In genomic region chr5:36166346-36167013, GRCm38 (mm10) we compare ENCODE assay signal across 23 mouse cellular contexts. TPM values are rescaled to one million over a fixed set of nuclear protein-coding genes. Genes with fewer than 3 reads are reported as not detected.
DNase-seq lines count a peak whose midpoint lies in the region; ATAC-seq and TF ChIP-seq lines count a peak whose summit lies in the region.
"Had no signal": no experiment of that assay in that cellular context is flagged by ENCODE, and none has a peak within 500 bp of the region (broad histone marks: within the 10 kb centered on the region; RNA-seq: fewer than 3 reads in every experiment).

No protein-coding gene starts in this region.

- no peaks in the 10 kb centered on the region for H3K27me3 ChIP-seq in limb, embryonic 11.5 days (ENCODE audit: control insufficient read depth, insufficient read depth, low read length)
- no peaks in the 10 kb centered on the region for H3K27me3 ChIP-seq in limb, embryonic 10.5 days (ENCODE audit: low read depth, poor library complexity, severe bottlenecking)
- no peaks in the 10 kb centered on the region for H3K27me3 ChIP-seq in forebrain, postnatal 0 days (ENCODE audit: insufficient read depth, low read length)
- no peaks in the 10 kb centered on the region for H3K27me3 ChIP-seq in midbrain, embryonic 11.5 days (ENCODE audit: control insufficient read depth, insufficient read depth, low read length)
- H3K27me3 ChIP-seq in neural tube, embryonic 14.5 days (ENCODE audit: control insufficient read depth, insufficient read depth, low read length) = no peaks in the 10 kb centered on the region
- H3K27me3 ChIP-seq: Patski had no signal

- ATAC-seq in limb, embryonic 11.5 days (ENCODE audit: insufficient number of reproducible peaks, low FRiP score, low TSS enrichment, low read depth) = 0 out of 2 replicates have a peak, but pooled peaks have one; percentile 4
- peak; percentile 52 for ATAC-seq in forebrain, postnatal 0 days
- peak; percentile 51 for ATAC-seq in midbrain, embryonic 11.5 days (ENCODE audit: low FRiP score)
- 0 out of 2 replicates have a peak, but pooled peaks have one; percentile 31 for ATAC-seq in neural tube, embryonic 14.5 days (ENCODE audit: low read depth)
- ATAC-seq: Patski had no signal

- H3K4me1 ChIP-seq in limb, embryonic 11.5 days (ENCODE audit: control insufficient read depth, insufficient read depth, low read length) = peaks cover 5% of the 10 kb centered on the region; the same call in 1 of the 2 replicates
- peaks cover 17% of the 10 kb centered on the region for H3K4me1 ChIP-seq in limb, embryonic 10.5 days
- H3K4me1 ChIP-seq in forebrain, postnatal 0 days (ENCODE audit: insufficient read depth) = 0 out of 2 replicates have a peak, but pooled peaks cover 4% of the 10 kb centered on the region
- H3K4me1 ChIP-seq in midbrain, embryonic 11.5 days (ENCODE audit: control insufficient read depth, insufficient read depth, low read length) = peaks cover 6% of the 10 kb centered on the region
- H3K4me1 ChIP-seq in neural tube, embryonic 14.5 days (ENCODE audit: control insufficient read depth, insufficient read depth, low read length) = peaks cover 15% of the 10 kb centered on the region

- no peaks in the 10 kb centered on the region for H3K36me3 ChIP-seq in limb, embryonic 11.5 days (ENCODE audit: control insufficient read depth, insufficient read depth, low read length)
- no peaks in the 10 kb centered on the region for H3K36me3 ChIP-seq in limb, embryonic 10.5 days
- no peaks in the 10 kb centered on the region for H3K36me3 ChIP-seq in forebrain, postnatal 0 days (ENCODE audit: insufficient read depth)
- H3K36me3 ChIP-seq in midbrain, embryonic 11.5 days (ENCODE audit: control insufficient read depth, insufficient read depth, low read length) = no peaks in the 10 kb centered on the region
- H3K36me3 ChIP-seq in neural tube, embryonic 14.5 days (ENCODE audit: control insufficient read depth, insufficient read depth, low read length) = no peaks in the 10 kb centered on the region

- 80% methylated on average over 6 of the region's 6 CpGs for WGBS in limb, embryonic 11.5 days
- WGBS in limb, embryonic 10.5 days = 80% methylated on average over 6 of the region's 6 CpGs
- 72% methylated on average over 6 of the region's 6 CpGs for WGBS in forebrain, postnatal 0 days
- 79% methylated on average over 6 of the region's 6 CpGs for WGBS in midbrain, embryonic 11.5 days
- WGBS in neural tube, embryonic 14.5 days = 62% methylated on average over 6 of the region's 6 CpGs

- no peak overlapping the region for H3K9ac ChIP-seq in limb, embryonic 11.5 days (ENCODE audit: low read length)
- no peak overlapping the region for H3K9ac ChIP-seq in forebrain, postnatal 0 days
- no peak overlapping the region for H3K9ac ChIP-seq in midbrain, embryonic 11.5 days (ENCODE audit: low read length)
- no peak overlapping the region for H3K9ac ChIP-seq in neural tube, embryonic 14.5 days (replicated peaks; ENCODE audit: low read depth, low read length)

- H3K4me3 ChIP-seq in limb, embryonic 11.5 days (ENCODE audit: low read depth, low read length) = no peak overlapping the region
- H3K4me3 ChIP-seq in limb, embryonic 10.5 days = no peak overlapping the region
- H3K4me3 ChIP-seq in forebrain, postnatal 0 days (ENCODE audit: low read depth, low read length) = no peak overlapping the region
- no peak overlapping the region for H3K4me3 ChIP-seq in midbrain, embryonic 11.5 days (ENCODE audit: low read depth, low read length)
- no peak overlapping the region for H3K4me3 ChIP-seq in neural tube, embryonic 14.5 days (ENCODE audit: low read depth, low read length)

- H3K4me2 ChIP-seq in limb, embryonic 11.5 days (ENCODE audit: low read depth, severe bottlenecking) = no peak overlapping the region
- no peak overlapping the region for H3K4me2 ChIP-seq in forebrain, postnatal 0 days (ENCODE audit: low read depth)
- H3K4me2 ChIP-seq in midbrain, embryonic 11.5 days = no peak overlapping the region
- H3K4me2 ChIP-seq in neural tube, embryonic 14.5 days (ENCODE audit: low read depth, low read length) = no peak overlapping the region

- H3K27ac ChIP-seq in limb, embryonic 11.5 days (replicated peaks; ENCODE audit: low read depth, low read length) = no peak overlapping the region
- no peak overlapping the region for H3K27ac ChIP-seq in limb, embryonic 10.5 days
- peak overlapping the region; percentile 9; the same call in 1 of the 2 replicates for H3K27ac ChIP-seq in forebrain, postnatal 0 days (ENCODE audit: low read depth, low read length)
- no peak overlapping the region for H3K27ac ChIP-seq in midbrain, embryonic 11.5 days (ENCODE audit: low read depth, low read length)
- 0 out of 2 replicates have a peak overlapping the region, but pooled peaks have one; percentile 28 for H3K27ac ChIP-seq in neural tube, embryonic 14.5 days (ENCODE audit: low read depth, low read length)

- DNase-seq in limb, embryonic 11.5 days (ENCODE audit: low spot score) = no peak
- no peak for DNase-seq in limb, embryonic 10.5 days (ENCODE audit: low spot score)
- DNase-seq in forebrain, postnatal 0 days = no peak
- DNase-seq in midbrain, embryonic 11.5 days (ENCODE audit: low spot score, missing footprints) = peak; percentile 79
- no peak for DNase-seq in thymus, postnatal 25 days
- DNase-seq in spleen, postnatal 14 days (ENCODE audit: low spot score in 2 of 2) = no peak
- DNase-seq: cerebellum, adult 9-11 months; embryo, embryonic 11 days; gastrocnemius, postnatal 10 days; heart, adult 18-20 months; kidney, adult 2 months; kidney, postnatal 14 days; layer of hippocampus, adult 9-11 months; lung, postnatal 14 days; thymus, adult 18-20 months had no signal

- no peaks in the 10 kb centered on the region for H3K9me3 ChIP-seq in limb, embryonic 11.5 days (ENCODE audit: control insufficient read depth, low read length)
- H3K9me3 ChIP-seq in limb, embryonic 10.5 days (replicated peaks) = no peaks in the 10 kb centered on the region
- no peaks in the 10 kb centered on the region for H3K9me3 ChIP-seq in forebrain, postnatal 0 days (ENCODE audit: low read length)
- H3K9me3 ChIP-seq in midbrain, embryonic 11.5 days (ENCODE audit: control insufficient read depth, low read length) = no peaks in the 10 kb centered on the region
- no peaks in the 10 kb centered on the region for H3K9me3 ChIP-seq in neural tube, embryonic 14.5 days (ENCODE audit: control insufficient read depth, low read length)

- no peak for TF ChIP-seq CTCF in forebrain, postnatal 0 days (IDR thresholded peaks at IDR 0.05; ENCODE audit: low read depth)

RNA-seq across cellular contexts. Expression of gene Psapl1, which starts 37.3 kb away (rescaled TPM):
- 0.11 TPM in 1 of 2 replicates, not detected in the other for polyA plus RNA-seq in limb, embryonic 11.5 days (2014; fragmentation: Nextera tagmentation; extraction: Ambion mirVana)
- polyA plus RNA-seq in limb, embryonic 10.5 days (2016; fragmentation: Nextera tagmentation; extraction: Ambion mirVana) = 0.05 TPM in 1 of 2 replicates, not detected in the other
- total RNA-seq in forebrain, postnatal 0 days (2014; rRNA removed) = not detected in 2 replicates
- not detected in 2 replicates for polyA plus RNA-seq in forebrain, postnatal 0 days (2015; fragmentation: Nextera tagmentation; extraction: Ambion mirVana)
- 0.16 TPM in 1 of 2 replicates, not detected in the other for polyA plus RNA-seq in midbrain, embryonic 11.5 days (2014; fragmentation: Nextera tagmentation; extraction: Ambion mirVana)
- polyA plus RNA-seq in neural tube, embryonic 14.5 days (2014; fragmentation: Nextera tagmentation; extraction: Ambion mirVana) = not detected in 2 replicates
- total RNA-seq: gastrocnemius, postnatal 10 days; heart, adult 18-20 months; hematopoietic stem cell, adult 5-6 weeks; left cerebral cortex, adult 8-10 months; neutrophil, adult 5-6 weeks had no signal
- polyA plus RNA-seq: frontal cortex, adult 2 months; heart, embryonic 14.5 days; kidney, adult 2 months; liver, embryonic 16.5 days; Patski had no signal

Comparison
In these comparisons a context has a peak if more than half of its experiments do, and no peak if none do; other contexts are left out.
1. H3K27ac ChIP-seq: peak in forebrain, postnatal 0 days (single experiment) and neural tube, embryonic 14.5 days (single experiment); none in limb, embryonic 11.5 days (single experiment), limb, embryonic 10.5 days (single experiment) and midbrain, embryonic 11.5 days (single experiment).
2. Peak in every context shown above with its lines, with median percentiles within 50 percentile points of each other: ATAC-seq.